Comparison of ENCODE assay signal across 17 mouse cellular contexts in genomic region chr4:125459791-125460190, GRCm38 (mm10). TPM values are rescaled to one million over a fixed set of nuclear protein-coding genes. Genes with fewer than 3 reads are reported as not detected.
DNase-seq lines count a peak whose midpoint lies in the region.
"Had no signal": no experiment of that assay in that cellular context is flagged by ENCODE, and none has a peak within 500 bp of the region (broad histone marks: within the 10 kb centered on the region; RNA-seq: fewer than 3 reads in every experiment).

No protein-coding gene starts in this region.

- DNase-seq in adrenal gland, adult 2 months = peak; percentile 15
- DNase-seq in adrenal gland, postnatal 4 days (ENCODE audit: low spot score in 2 of 2) = no peak
- peak; percentile 45 to 48 for DNase-seq in left cerebral cortex, adult 18-20 months (ENCODE audit: low spot score in 2 of 2)
- no peak for DNase-seq in left cerebral cortex, postnatal 4 days
- peak; percentile 63 for DNase-seq in ovary, postnatal 36 days (ENCODE audit: low spot score)
- no peak for DNase-seq in ovary, postnatal 14 days (ENCODE audit: low spot score)
- no peak for DNase-seq in lung, adult 18-20 months
- DNase-seq: adrenal gland, postnatal 14 days; cerebellum, adult 11 months; cerebellum, adult 8-10 months; cerebellum, postnatal 25 days; forebrain, postnatal 0 days; gastrocnemius, postnatal 14 days; heart, adult 2 months; heart, postnatal 14 days had no signal

- intact Hi-C loops in left cerebral cortex, postnatal 4 days (cut with DNase I) = no loop called here

RNA-seq across cellular contexts. Expression of gene Grik3, which starts 30.7 kb away (rescaled TPM):
- total RNA-seq in adrenal gland, adult 2 months (2021) = under 1 TPM; 0.35 to 0.37 TPM
- polyA plus RNA-seq in adrenal gland, adult 2 months (2012; rRNA removed) = 0.26 and 0.30 TPM in 2 replicates
- under 1 TPM; 0.79 to 0.81 TPM for total RNA-seq in adrenal gland, postnatal 4 days (2021)
- total RNA-seq in left cerebral cortex, adult 18-20 months (2021) = 10 to 100 TPM; 38.8 to 47.6 TPM
- total RNA-seq in left cerebral cortex, postnatal 4 days (2021) = 10 to 100 TPM; 64.9 to 68.8 TPM
- total RNA-seq: hematopoietic stem cell, adult 5-6 weeks had no signal
- polyA plus RNA-seq: activated CD4-positive, CD25-positive, alpha-beta regulatory T cell, adult 4 months had no signal

Comparison
In these comparisons a context has a peak if more than half of its experiments do, and no peak if none do; other contexts are left out.
1. DNase-seq: peak in adrenal gland, adult 2 months (single experiment), left cerebral cortex, adult 18-20 months (2 of 2) and ovary, postnatal 36 days (single experiment); none in adrenal gland, postnatal 4 days (0 of 2), left cerebral cortex, postnatal 4 days (single experiment), ovary, postnatal 14 days (single experiment) and lung, adult 18-20 months (0 of 2).
2. RNA of gene Grik3, which starts 30.7 kb away (total RNA-seq): 64.9 to 68.8 TPM in left cerebral cortex, postnatal 4 days and 38.8 to 47.6 TPM in left cerebral cortex, adult 18-20 months; 0.79 to 0.81 TPM in adrenal gland, postnatal 4 days and 0.35 to 0.37 TPM in adrenal gland, adult 2 months; every median in the first group is over 10 times any median in the second.